Mouse (Mus musculus) heart, embryonic 16.5 days (tissue): Measurements from ENCODE around the gene Stx12. TPM values are rescaled to one million over a fixed set of nuclear protein-coding genes. Genes with fewer than 3 reads are reported as not detected.

Experiments used
- ATAC-seq: fragments of 200-750 bp; cut with Nextera tagmentation; replicated peaks from 2 replicates; pipeline ENCODE4 v1.8.0; 2017; ENCODE audit warnings: moderate number of reproducible peaks; ENCODE audit not compliant: insufficient read depth, low FRiP score; ENCODE audit errors: extremely low read depth
- H3K27ac ChIP-seq: fragments of 300-500 bp; sonication (generic); 2 replicates; pipeline ENCODE4 v1.5.1; 2014; ENCODE audit warnings: mild to moderate bottlenecking, low read length, control low read depth, moderate library complexity
- H3K27me3 ChIP-seq: fragments of 300-500 bp; sonication (generic); 2 replicates; pipeline ENCODE4 v1.6.1; 2014; ENCODE audit warnings: low read length, mixed read lengths; ENCODE audit not compliant: control insufficient read depth, insufficient read depth
- H3K36me3 ChIP-seq: fragments of 300-500 bp; sonication (generic); 2 replicates; pipeline ENCODE4 v1.6.1; 2014; ENCODE audit not compliant: control insufficient read depth, insufficient read depth
- H3K4me1 ChIP-seq: fragments of 300-500 bp; sonication (generic); 2 replicates; pipeline ENCODE4 v1.6.1; 2014; ENCODE audit warnings: low read length, mixed read lengths; ENCODE audit not compliant: control insufficient read depth, insufficient read depth
- H3K4me2 ChIP-seq: fragments of 300-500 bp; sonication (generic); 2 replicates; pipeline ENCODE4 v1.6.1; 2014; ENCODE audit warnings: low read depth, mild to moderate bottlenecking, control low read depth, low read length
- H3K4me3 ChIP-seq: fragments of 300-500 bp; sonication (generic); 2 replicates; pipeline ENCODE4 v1.5.1; 2014; ENCODE audit warnings: mild to moderate bottlenecking, control low read depth, low read length
- H3K9ac ChIP-seq: fragments of 300-500 bp; sonication (generic); 2 replicates; pipeline ENCODE4 v1.6.1; 2014; ENCODE audit warnings: low read length, control low read depth
- H3K9me3 ChIP-seq: fragments of 300-500 bp; sonication (generic); replicated peaks from 2 replicates; pipeline ENCODE4 v1.6.1; 2016; ENCODE audit warnings: low read length; ENCODE audit not compliant: control insufficient read depth
- WGBS: fragments of 180-500 bp; shearing (Covaris S2); extraction: QIAGEN DNeasy Blood & Tissue Kit; methylation state at CpG from one replicate; pipeline ENCODE4 v1.1.7; 2014; 5-methylcytosine and 5-hydroxymethylcytosine counted together
- polyA plus RNA-seq: library from polyadenylated mRNA; unstranded; fragments of >200 nt; fragmentation: Nextera tagmentation; extraction: Ambion mirVana; gene quantifications from 2 replicates; pipeline ENCODE4 v1.2.1, GENCODE M21; 2015

Gene Stx12
- polyA plus RNA-seq, 1 experiment from 2014 or later: 56.9 TPM

GRCm38 (mm10) chr4:132873481-132874362, 10.6 kb downstream of the Stx12 start:
- Histone ChIP-seq H3K9ac (no peak overlapping the region), H3K27ac (peak overlapping the region; percentile 57), H3K4me1 (peaks cover 21% of the 10 kb centered on the region), H3K36me3 (peaks cover 20% of the 10 kb centered on the region), H3K9me3 (no peaks in the 10 kb centered on the region), H3K4me2 (no peak overlapping the region), H3K27me3 (no peaks in the 10 kb centered on the region), H3K4me3 (no peak overlapping the region)
- peak; percentile 69; the same call in 1 of the 2 replicates for ATAC-seq
- WGBS: 49% methylated on average over 11 of the region's 11 CpGs

GRCm38 (mm10) chr4:132871116-132871515, 13.2 kb downstream of the Stx12 start:
- no peak for ATAC-seq
- Histone ChIP-seq H3K4me3 (no peak overlapping the region), H3K27ac (no peak overlapping the region), H3K4me1 (peaks cover 21% of the 10 kb centered on the region), H3K9me3 (no peaks in the 10 kb centered on the region), H3K4me2 (no peak overlapping the region), H3K36me3 (peaks cover 43% of the 10 kb centered on the region), H3K27me3 (no peaks in the 10 kb centered on the region), H3K9ac (no peak overlapping the region)
- 88% methylated on average over 3 of the region's 3 CpGs for WGBS

GRCm38 (mm10) chr4:132864856-132865255, 19.5 kb downstream of the Stx12 start:
- WGBS: 90% methylated on average over 2 of the region's 2 CpGs
- peaks cover 47% of the 10 kb centered on the region for H3K36me3 ChIP-seq

GRCm38 (mm10) chr4:132863012-132863411, 21.3 kb downstream of the Stx12 start:
- no peaks in the 10 kb centered on the region for H3K9me3 ChIP-seq
- H3K36me3 ChIP-seq: peaks cover 45% of the 10 kb centered on the region
- no peak overlapping the region for H3K27ac ChIP-seq
- H3K4me2 ChIP-seq: no peak overlapping the region
- ATAC-seq: no peak
- no peak overlapping the region for H3K9ac ChIP-seq
- no peaks in the 10 kb centered on the region for H3K27me3 ChIP-seq
- H3K4me1 ChIP-seq: no peaks in the 10 kb centered on the region
- no peak overlapping the region for H3K4me3 ChIP-seq
- WGBS: 90% methylated on average over 13 of the region's 13 CpGs

More at GRCm38 (mm10) chr4:132864856-132865255, 19.5 kb downstream of the Stx12 start:
- H3K9me3 ChIP-seq: no peaks in the 10 kb centered on the region
- no peaks in the 10 kb centered on the region for H3K27me3 ChIP-seq
- no peak for ATAC-seq
- H3K27ac ChIP-seq: no peak overlapping the region
- no peak overlapping the region for H3K9ac ChIP-seq
- no peak overlapping the region for H3K4me2 ChIP-seq
- no peak overlapping the region for H3K4me3 ChIP-seq
- peaks cover 3% of the 10 kb centered on the region; the same call in 1 of the 2 replicates for H3K4me1 ChIP-seq

- no peak overlapping the region for H3K4me2 ChIP-seq
- ATAC-seq: no peak
- no peak overlapping the region for H3K9ac ChIP-seq
- no peaks in the 10 kb centered on the region for H3K4me1 ChIP-seq
- H3K9me3 ChIP-seq: no peaks in the 10 kb centered on the region
- H3K27me3 ChIP-seq: no peaks in the 10 kb centered on the region
- peaks cover 49% of the 10 kb centered on the region for H3K36me3 ChIP-seq
- WGBS: 83% methylated on average over 1 of the region's 1 CpGs
- no peak overlapping the region for H3K4me3 ChIP-seq
- no peak overlapping the region for H3K27ac ChIP-seq
These were observed 23.4 kb downstream of the Stx12 start for GRCm38 (mm10) chr4:132860880-132861279.

- Histone ChIP-seq H3K9ac (peak overlapping the region; percentile 93), H3K9me3 (no peaks in the 10 kb centered on the region), H3K36me3 (peaks cover 11% of the 10 kb centered on the region; the same call in 1 of the 2 replicates), H3K27me3 (no peaks in the 10 kb centered on the region), H3K4me1 (peaks cover 10% of the 10 kb centered on the region), H3K4me3 (peak overlapping the region; percentile 89), H3K27ac (peak overlapping the region; percentile 81; the same call in 1 of the 2 replicates), H3K4me2 (peak overlapping the region; percentile 91)
- no peak for ATAC-seq
- WGBS: 77% methylated on average over 1 of the region's 1 CpGs
These were observed 40.6 kb downstream of the Stx12 start for GRCm38 (mm10) chr4:132843705-132844071.

GRCm38 (mm10) chr4:132842970-132843704, 41.2 kb downstream of the Stx12 start, which contains the start of gene Ppp1r8:
Gene Ppp1r8, minus strand, starts transcription at chr4:132843169.
- Histone ChIP-seq H3K9me3 (no peaks in the 10 kb centered on the region), H3K27me3 (no peaks in the 10 kb centered on the region), H3K36me3 (peaks cover 16% of the 10 kb centered on the region), H3K4me2 (peak within 1 kb of the TSS; percentile 91), H3K4me1 (peaks cover 10% of the 10 kb centered on the region), H3K9ac (peak within 1 kb of the TSS; percentile 93), H3K27ac (peak within 1 kb of the TSS; percentile 81), H3K4me3 (peak within 1 kb of the TSS; percentile 89)
- ATAC-seq: peak; percentile 100
- under 1% methylated on average over 40 of the region's 40 CpGs for WGBS

GRCm38 (mm10) chr4:132842281-132842906, 41.9 kb downstream of the Stx12 start:
- Histone ChIP-seq H3K4me3 (peak overlapping the region; percentile 89), H3K4me1 (peaks cover 10% of the 10 kb centered on the region), H3K36me3 (peaks cover 21% of the 10 kb centered on the region), H3K27me3 (no peaks in the 10 kb centered on the region), H3K27ac (peak overlapping the region; percentile 68), H3K9ac (peak overlapping the region; percentile 93), H3K9me3 (no peaks in the 10 kb centered on the region), H3K4me2 (peak overlapping the region; percentile 91)
- 0 out of 2 replicates have a peak, but pooled peaks have one; percentile 5 for ATAC-seq
- WGBS: under 1% methylated on average over 30 of the region's 30 CpGs
